Mouse (Mus musculus): ENCODE measurements around the gene Specc1. TPM values are rescaled to one million over a fixed set of nuclear protein-coding genes. Genes with fewer than 3 reads are reported as not detected.

Gene Specc1
- total RNA-seq, 2 experiments from 2014 or later: 9.8 to 12.1 TPM

- DNase-seq (ENCODE audit: low spot score in 2 of 2): no peak
Measured at GRCm38 (mm10) chr11:62161450-62161849, 204.9 kb downstream of the Specc1 start.

DNA sequence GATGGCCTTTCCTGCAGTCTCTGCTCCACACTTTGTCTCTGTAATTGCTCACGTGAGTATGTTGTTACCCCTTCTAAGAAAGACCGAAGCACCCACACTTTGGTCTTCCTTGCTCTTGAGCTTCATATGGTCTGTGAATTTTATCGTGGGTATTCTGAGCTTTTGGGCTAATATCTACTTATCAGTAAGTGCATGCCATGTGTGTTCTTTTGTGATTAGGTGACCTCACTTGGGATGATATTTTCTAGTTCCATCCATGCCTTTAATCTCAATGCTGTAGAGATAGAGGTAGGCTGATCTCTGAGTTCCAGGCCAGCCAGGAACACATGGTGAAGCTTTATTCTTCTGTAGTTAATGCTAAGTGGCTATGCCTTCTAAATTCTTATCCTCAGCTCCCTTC lies 207.8 kb downstream of the Specc1 start:
- no peak for DNase-seq (ENCODE audit: low spot score in 2 of 2)

DNA sequence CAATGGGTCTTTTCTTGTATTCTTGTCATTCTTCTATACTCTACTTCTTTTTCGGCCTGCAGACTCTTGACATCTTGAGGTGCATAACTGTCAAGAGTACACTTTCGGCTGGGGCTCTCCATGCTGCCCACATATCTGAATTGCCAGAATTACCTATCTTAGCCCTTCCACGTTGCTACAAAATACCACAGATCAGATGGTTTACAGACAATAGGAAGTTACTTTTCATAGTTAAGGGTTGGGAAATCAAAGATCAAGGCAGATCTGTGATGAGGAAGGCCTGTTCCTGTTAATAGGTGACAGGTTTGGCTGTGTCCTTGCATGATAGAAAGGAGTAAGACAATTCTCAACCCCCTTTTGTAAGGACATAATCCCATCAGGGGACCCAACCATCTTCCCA lies 209.9 kb downstream of the Specc1 start:
- no peak for DNase-seq (ENCODE audit: low spot score in 2 of 2)

- DNase-seq (ENCODE audit: low spot score in 2 of 2): no peak
Measured at GRCm38 (mm10) chr11:62168146-62168545, 211.6 kb downstream of the Specc1 start.

GRCm38 (mm10) chr11:62177395-62178113 lies 221.0 kb downstream of the Specc1 start:
- DNase-seq (ENCODE audit: low spot score in 2 of 2): no peak

DNA sequence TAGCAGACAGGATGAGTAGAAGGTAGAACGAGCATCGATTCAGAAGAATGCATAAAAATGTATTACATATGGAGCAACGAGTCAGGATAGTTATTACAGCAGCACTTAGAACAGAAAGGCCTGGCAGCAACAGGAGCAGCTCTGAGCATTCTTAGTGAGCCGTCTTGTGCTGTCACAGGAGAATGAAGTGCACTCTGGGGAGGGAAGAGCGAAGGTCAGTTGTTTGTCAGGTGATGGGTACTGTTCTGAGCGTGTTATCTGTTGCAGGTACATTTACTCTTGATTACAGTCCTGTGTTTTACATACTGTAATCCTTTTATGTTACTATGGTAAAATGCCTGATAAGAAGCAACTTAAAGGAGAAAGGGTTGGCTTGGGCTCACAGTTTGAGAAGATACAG lies 224.2 kb downstream of the Specc1 start:
- DNase-seq (ENCODE audit: low spot score in 2 of 2): no peak

- no peak for DNase-seq (ENCODE audit: low spot score in 2 of 2)
Measured at GRCm38 (mm10) chr11:62184900-62185299, 228.3 kb downstream of the Specc1 start.

DNA sequence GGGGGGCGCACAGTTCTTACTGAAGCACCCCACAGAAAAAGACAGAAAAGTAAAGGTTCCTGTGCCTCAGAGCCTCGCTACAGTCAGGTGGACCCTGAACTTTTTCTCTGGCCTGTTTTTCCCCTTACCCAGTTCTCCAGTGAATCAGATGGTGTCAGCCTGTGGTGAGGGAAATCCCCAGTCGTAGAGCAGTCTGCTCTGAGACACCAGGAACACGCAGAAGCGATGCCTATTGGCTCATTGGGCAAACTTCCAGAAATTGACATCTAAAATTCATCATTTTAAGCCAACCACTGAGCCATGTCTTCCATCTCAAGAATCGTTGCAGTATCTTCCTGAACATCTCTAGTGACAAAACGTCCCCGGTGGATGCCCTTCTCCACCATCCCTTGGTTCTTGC lies 230.5 kb downstream of the Specc1 start:
- no peak for DNase-seq (ENCODE audit: low spot score in 2 of 2)

- DNase-seq (ENCODE audit: low spot score in 2 of 2): no peak
Measured at GRCm38 (mm10) chr11:62192050-62192449, 235.5 kb downstream of the Specc1 start.

DNA sequence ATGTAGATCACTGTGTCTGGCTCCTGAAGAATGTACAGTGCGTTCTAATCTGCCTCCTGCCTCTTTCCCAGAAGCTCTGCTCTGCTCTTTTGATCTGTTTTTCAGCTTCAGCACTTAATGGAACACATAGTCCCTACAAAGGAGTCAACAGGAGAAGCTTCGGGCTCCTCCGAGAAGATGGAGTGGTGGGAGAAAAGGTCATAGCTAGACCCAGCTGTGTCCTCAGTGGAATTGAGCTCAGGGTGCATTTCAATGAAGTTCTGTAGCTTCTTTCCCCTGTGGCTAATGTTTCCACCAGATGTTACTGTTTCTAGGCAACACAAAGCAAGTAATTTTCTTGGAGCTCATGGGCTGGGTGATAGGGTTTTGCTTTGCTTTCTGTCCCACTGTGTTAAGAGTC lies 236.6 kb downstream of the Specc1 start:
- no peak for DNase-seq (ENCODE audit: low spot score in 2 of 2)

DNA sequence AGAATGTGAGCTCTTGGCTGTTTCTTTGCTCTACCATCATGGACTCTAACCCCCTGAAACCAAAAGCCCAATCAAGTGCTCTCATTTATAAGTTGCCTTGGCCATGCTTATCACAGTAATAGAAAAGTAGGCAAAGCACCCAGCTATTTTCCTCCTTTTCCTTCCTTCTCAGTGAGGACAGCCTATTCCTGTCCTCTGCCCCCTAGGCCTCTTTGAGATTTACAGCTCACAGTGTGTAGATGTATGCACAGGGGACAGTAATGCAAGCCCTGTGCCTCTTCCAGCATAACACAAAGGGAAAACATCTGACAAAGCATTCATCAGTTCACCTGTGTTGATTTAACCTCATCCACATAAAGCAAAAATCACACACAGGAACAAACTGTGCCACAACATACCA lies 237.7 kb downstream of the Specc1 start:
- DNase-seq (ENCODE audit: low spot score in 2 of 2): no peak

DNA sequence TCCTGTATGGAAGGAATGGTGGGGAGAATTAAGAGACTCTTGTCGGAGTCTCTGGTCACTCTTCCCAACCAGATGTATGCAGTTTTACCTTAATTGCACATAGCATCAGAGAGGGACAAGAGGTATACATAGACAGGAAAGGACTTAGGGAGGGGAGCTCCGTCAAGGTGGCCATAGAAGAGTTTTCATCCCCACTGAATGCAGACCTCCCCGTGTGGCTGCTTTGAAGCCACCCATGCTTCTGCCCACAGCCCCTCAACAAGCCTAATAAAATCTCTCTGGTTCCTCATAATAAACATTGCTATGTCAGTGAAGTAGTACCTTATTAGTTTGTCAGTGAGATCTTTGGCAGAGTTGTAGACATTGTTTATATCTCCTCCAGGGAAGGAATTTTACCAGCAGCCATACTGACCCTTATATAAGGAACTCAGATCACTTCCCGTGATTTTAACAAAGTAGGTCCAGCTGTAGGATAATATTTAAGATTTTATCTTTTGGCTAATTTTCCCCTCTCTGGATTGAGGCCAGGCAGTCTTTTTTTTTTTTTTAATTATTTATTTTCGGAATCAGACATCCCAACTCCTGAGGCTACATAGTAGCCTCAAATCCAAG lies 244.4 kb downstream of the Specc1 start:
- DNase-seq (ENCODE audit: low spot score in 2 of 2): no peak

DNA sequence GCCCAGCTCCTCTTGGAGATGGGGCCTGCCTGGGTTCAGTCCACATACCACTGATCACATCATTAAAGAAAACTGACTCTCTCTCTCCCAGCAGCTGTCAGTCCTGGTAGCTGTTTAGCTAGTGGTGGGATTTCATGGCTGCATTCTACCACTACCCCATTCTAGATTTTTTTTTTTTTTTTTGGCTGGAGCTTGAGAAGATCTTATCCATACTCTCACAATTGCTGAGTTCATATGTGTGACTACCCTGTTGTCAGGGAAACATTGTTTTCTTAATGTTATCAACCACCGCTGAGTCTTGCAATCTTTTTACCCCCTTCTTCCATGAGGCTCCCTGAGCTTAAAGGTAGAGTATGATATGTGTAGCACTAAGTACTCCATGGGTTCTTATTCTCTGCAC lies 246.1 kb downstream of the Specc1 start:
- DNase-seq (ENCODE audit: low spot score in 2 of 2): no peak

DNA sequence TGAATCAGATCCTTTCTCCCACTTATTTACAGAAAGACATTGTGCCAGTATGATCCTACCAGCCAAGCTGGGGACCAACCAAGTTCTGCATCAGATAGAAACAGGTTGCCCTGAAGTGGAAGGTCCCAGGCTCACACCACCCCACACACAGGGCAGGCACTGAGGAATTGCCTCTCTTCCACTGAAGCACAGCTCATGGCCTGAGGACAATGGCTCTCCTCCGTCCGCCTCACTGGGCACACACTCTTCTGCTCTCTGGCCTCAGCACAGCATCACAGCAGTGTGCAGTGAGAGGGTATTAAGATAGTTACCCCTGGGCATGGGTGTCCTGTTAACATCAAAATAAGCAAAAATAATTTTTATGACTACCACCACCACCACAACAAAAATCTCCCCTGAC lies 252.5 kb downstream of the Specc1 start:
- no peak for DNase-seq (ENCODE audit: low spot score in 2 of 2)

DNA sequence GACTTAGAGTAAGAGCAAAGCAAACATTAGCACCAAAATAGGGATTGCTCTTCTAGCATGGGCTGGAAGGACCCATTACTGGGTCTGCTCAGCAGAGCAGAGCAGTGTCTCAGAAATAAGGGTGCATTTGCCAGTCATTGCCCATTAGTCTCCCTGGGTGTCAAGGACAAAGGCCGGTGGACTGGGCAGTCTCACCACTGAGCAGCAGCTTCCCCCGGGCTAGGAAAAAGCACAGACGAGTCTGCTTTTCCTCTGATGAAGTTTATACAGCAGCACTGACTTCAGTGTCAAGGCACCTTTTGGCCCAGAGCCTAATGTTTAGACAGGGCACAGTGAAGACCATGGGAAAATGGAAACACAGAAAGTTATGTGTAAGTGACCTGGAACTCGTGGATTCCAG lies 253.3 kb downstream of the Specc1 start:
- DNase-seq (ENCODE audit: low spot score in 2 of 2): no peak

DNA sequence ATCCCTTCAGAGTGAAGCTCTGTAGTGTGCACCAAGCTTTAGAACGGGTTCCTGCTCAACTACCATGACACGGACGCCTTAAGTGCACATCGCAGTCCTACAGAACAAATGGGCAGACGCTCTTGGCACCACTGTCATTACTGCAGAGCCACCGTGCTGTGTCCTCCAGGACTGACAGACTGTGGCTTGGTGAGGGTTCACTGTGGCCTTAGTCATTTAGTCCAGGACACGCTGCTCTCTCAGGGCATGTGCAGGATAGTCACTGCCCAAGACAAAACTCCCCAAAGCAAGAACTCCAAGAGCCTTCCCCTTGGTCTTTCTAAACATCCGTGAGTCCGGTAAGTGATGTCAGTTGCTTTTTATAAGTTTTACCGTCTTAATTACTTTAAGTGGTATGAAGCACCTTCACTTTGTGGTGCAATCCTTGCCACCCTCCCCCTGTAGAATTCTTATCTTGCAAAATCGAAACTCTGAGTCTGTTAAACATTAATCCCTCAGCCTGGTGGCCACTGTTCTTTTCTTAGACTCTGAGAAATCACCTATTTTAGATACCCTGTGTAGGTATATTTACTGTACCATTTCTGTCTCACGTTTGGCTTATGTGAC lies 256.9 kb downstream of the Specc1 start:
- no peak for DNase-seq (ENCODE audit: low spot score in 2 of 2)

GRCm38 (mm10) chr11:62215107-62215506 lies 258.5 kb downstream of the Specc1 start:
- DNase-seq (ENCODE audit: low spot score in 2 of 2): no peak

GRCm38 (mm10) chr11:62217751-62218150 lies 261.2 kb downstream of the Specc1 start:
- no peak for DNase-seq (ENCODE audit: low spot score in 2 of 2)

GRCm38 (mm10) chr11:62220756-62221510 lies 264.4 kb downstream of the Specc1 start:
- DNase-seq (ENCODE audit: low spot score in 2 of 2): no peak

- no peak for DNase-seq (ENCODE audit: low spot score in 2 of 2)
Measured at GRCm38 (mm10) chr11:62223416-62223815, 266.9 kb downstream of the Specc1 start.

GRCm38 (mm10) chr11:62223962-62224361 lies 267.4 kb downstream of the Specc1 start:
- DNase-seq (ENCODE audit: low spot score in 2 of 2): no peak

DNA sequence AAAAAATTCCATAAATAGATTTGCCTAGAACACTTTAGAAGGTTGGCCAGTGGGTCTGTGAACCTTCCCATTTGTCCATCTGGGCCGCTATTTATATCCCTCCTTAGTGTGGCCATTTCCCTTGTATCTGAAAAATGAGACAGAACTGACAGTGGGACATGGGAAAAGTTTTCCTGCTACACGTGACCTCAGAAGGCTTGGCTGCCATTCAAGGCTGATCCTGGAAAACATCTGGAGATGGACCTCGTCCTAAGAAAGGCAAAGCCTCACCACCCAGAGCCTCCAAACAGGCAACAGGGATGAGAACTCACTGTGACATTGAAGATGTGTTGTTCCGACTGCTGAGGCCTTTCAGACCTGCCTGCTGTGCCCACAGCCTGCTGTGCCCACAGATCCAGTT lies 268.2 kb downstream of the Specc1 start:
- no peak for DNase-seq (ENCODE audit: low spot score in 2 of 2)
